Mouse (Mus musculus) liver, embryonic 14.5 days (tissue): ENCODE measurements around the gene Tenm2. TPM values are rescaled to one million over a fixed set of nuclear protein-coding genes. Genes with fewer than 3 reads are reported as not detected.

ENCODE experiments used
- ATAC-seq: fragments of 200-750 bp; cut with Nextera tagmentation; 2 replicates; pipeline ENCODE4 v1.8.0; 2017; ENCODE audit warnings: moderate number of reproducible peaks, mild to moderate bottlenecking, moderate library complexity; ENCODE audit not compliant: insufficient read depth
- DNase-seq, 3 experiments: peaks; one replicate each; pipeline ENCODE4 v3.0.0-alpha.2; 2012 to 2013; ENCODE audit warnings: low read depth in 3 of 3, low spot score in 3 of 3
- H3K27ac ChIP-seq: fragments of 300-500 bp; sonication (generic); 2 replicates; pipeline ENCODE4 v1.5.1; 2014; ENCODE audit warnings: moderate library complexity, mild to moderate bottlenecking, control low read depth, inconsistent platforms
- H3K27me3 ChIP-seq: fragments of 300-500 bp; sonication (generic); 2 replicates; pipeline ENCODE4 v1.6.1; 2014; ENCODE audit warnings: mild to moderate bottlenecking, low read length, moderate library complexity; ENCODE audit not compliant: control insufficient read depth, insufficient read depth
- H3K36me3 ChIP-seq: fragments of 300-500 bp; sonication (generic); replicated peaks from 2 replicates; pipeline ENCODE4 v1.6.1; 2014; ENCODE audit warnings: low read depth; ENCODE audit not compliant: control insufficient read depth, insufficient read depth
- H3K4me1 ChIP-seq, 2 experiments: fragments of 200-500 bp in 1 of 2; fragments of 300-500 bp in 1 of 2; sonication (generic) in 1 of 2; replicated peaks; 2 replicates each; pipeline ENCODE4 v1.6.1; 2012 to 2014; ENCODE audit warnings: antibody characterized with exemption in 1 of 2, inconsistent platforms in 1 of 2, low read length in 1 of 2; ENCODE audit not compliant: control insufficient read depth in 2 of 2, insufficient read depth in 2 of 2
- H3K4me2 ChIP-seq: fragments of 300-500 bp; sonication (generic); 2 replicates; pipeline ENCODE4 v1.6.1; 2014; ENCODE audit warnings: low read depth, mild to moderate bottlenecking, control low read depth, moderate library complexity
- H3K4me3 ChIP-seq, 2 experiments: fragments of 200-500 bp in 1 of 2; fragments of 300-500 bp in 1 of 2; sonication (generic) in 1 of 2; 2 replicates each; pipeline ENCODE4 v1.5.1; 2012 to 2014; ENCODE audit warnings: low read depth in 2 of 2, low read length in 2 of 2, mild to moderate bottlenecking in 2 of 2, control low read depth in 1 of 2, inconsistent platforms in 1 of 2, moderate library complexity in 1 of 2; ENCODE audit not compliant: insufficient read depth in 1 of 2
- H3K9ac ChIP-seq: fragments of 300-500 bp; sonication (generic); replicated peaks from 2 replicates; pipeline ENCODE4 v1.6.1; 2014; ENCODE audit warnings: mild to moderate bottlenecking, control low read depth, moderate library complexity
- H3K9me3 ChIP-seq: fragments of 300-500 bp; sonication (generic); 2 replicates; pipeline ENCODE4 v1.6.1; 2016; ENCODE audit warnings: low read length, mixed read lengths; ENCODE audit not compliant: control insufficient read depth
- CTCF ChIP-seq: IDR thresholded peaks from 2 replicates; pipeline ENCODE4 v1.5.1; 2016; ENCODE audit warnings: antibody characterized with exemption, low read depth, control low read depth
- EP300 ChIP-seq: IDR thresholded peaks from 2 replicates; pipeline ENCODE4 v1.6.1; 2016; ENCODE audit warnings: antibody characterized with exemption, low read depth
- WGBS: fragments of 180-500 bp; shearing (Covaris S2); extraction: QIAGEN DNeasy Blood & Tissue Kit; methylation state at CpG from one replicate; pipeline ENCODE4 v1.1.7; 2014; ENCODE audit not compliant: insufficient replicate concordance; 5-methylcytosine and 5-hydroxymethylcytosine counted together
- polyA plus RNA-seq, 2 experiments: library from polyadenylated mRNA; depleted of rRNA in 1 of 2; stranded (reverse) in 1 of 2; unstranded in 1 of 2; fragments of >200 nt; fragmentation: Nextera tagmentation in 1 of 2; extraction: Ambion mirVana in 1 of 2; gene quantifications; 2 replicates each; pipeline versions ENCODE4 v1.2.1 to v1.2.3; 2012 to 2014

Gene Tenm2
- polyA plus RNA-seq, 2 experiments = 0.06 TPM; not detected in 1

DNA sequence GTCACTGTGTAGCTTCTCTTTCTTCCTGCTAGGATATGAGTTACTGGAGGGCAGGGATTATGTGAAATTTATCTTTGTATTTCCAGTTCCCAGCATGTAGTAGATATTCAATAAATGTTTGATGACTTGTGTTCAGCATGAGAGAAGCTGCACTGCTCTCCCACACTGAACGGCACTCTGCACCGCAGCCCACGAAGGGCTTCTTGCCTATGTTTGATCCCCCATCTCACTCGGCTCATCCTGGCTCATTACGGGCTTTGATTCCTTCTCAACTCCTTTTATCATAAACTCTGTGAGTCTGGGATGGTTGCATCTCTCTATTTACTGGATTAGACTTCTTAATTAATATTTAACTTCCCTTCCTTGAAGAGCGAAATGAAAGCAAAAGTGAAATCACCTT is 388.3 kb downstream of the Tenm2 start:
- ATAC-seq (no peak), DNase-seq (no peak)
- TF ChIP-seq EP300 = no peak
- TF ChIP-seq CTCF = no peak
- WGBS = 71% methylated on average over 6 of the region's 6 CpGs
- Histone ChIP-seq H3K9ac (no peak overlapping the region), H3K36me3 (no peaks in the 10 kb centered on the region), H3K27me3 (no peaks in the 10 kb centered on the region), H3K9me3 (no peaks in the 10 kb centered on the region), H3K4me1 (no peaks in the 10 kb centered on the region), H3K27ac (no peak overlapping the region), H3K4me3 (no peak overlapping the region), H3K4me2 (no peak overlapping the region)

DNA sequence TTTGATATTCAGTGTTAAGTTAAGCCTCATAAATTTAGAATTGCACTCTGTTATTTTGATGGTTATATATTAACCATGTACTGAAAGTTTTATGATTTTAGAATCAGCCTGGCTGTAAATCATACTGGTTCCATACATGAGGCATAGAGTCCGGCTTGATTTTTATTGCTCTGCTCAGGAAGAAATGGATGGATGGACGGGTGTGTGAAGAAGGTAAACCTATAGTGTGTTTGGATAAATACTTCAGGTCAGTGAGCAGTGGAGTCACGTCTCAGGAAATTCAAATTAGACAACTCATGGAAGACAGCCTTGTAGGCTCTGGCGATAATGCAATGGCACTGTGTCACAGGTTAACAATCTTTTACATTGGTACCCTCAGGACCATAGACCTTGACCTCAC is 402.9 kb downstream of the Tenm2 start:
- Histone ChIP-seq H3K4me1 (no peaks in the 10 kb centered on the region), H3K36me3 (no peaks in the 10 kb centered on the region), H3K9me3 (no peaks in the 10 kb centered on the region), H3K9ac (no peak overlapping the region), H3K4me2 (no peak overlapping the region), H3K4me3 (no peak overlapping the region), H3K27ac (no peak overlapping the region), H3K27me3 (no peaks in the 10 kb centered on the region)
- WGBS = 58% methylated on average over 4 of the region's 4 CpGs
- no peak for ATAC-seq
- DNase-seq = no peak
- TF ChIP-seq EP300 = no peak
- no peak for TF ChIP-seq CTCF

DNA sequence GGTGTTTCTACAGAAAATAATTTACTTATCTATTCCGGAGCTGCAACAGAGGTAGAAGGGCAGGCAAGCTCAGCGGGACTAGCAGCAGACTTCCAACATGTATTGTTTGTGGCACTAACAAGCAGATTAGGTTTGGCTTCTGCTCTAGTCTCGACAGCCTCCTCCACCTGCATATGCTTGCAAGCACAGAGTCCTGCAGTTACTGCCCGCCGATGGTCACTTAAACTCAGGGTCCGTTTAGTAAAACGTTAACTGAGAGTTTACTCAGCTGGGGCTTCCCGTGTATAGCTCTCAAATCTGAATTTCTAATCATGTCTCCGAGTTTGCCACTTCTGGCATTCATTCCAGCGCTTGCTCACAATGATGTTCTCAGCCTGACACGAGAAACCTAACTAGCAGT is 404.3 kb downstream of the Tenm2 start:
- TF ChIP-seq CTCF (no peak), EP300 (no peak)
- 62% methylated on average over 11 of the region's 11 CpGs for WGBS
- ATAC-seq = no peak

DNA sequence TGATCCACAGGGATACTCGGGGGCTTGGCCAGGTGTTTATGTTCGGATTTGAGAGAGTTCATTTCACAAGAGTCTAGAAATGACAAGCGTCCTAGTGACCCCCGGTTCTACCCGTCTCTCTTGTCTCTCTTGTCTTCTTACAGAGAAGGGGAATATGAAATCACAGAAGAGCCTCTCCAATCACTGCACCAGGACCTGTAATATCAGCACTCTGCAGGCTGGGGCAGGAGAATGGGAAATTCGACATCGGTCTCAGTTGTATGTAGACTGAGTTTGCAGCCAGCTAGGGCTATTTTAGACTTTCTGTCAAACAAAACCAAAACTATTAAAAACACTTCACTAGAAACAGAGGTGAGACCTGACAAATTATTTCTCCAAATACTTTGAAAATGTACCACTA is 411.1 kb downstream of the Tenm2 start:
- Histone ChIP-seq H3K4me3 (no peak overlapping the region), H3K9ac (no peak overlapping the region), H3K27ac (no peak overlapping the region), H3K9me3 (no peaks in the 10 kb centered on the region), H3K36me3 (no peaks in the 10 kb centered on the region), H3K4me2 (no peak overlapping the region), H3K4me1 (no peaks in the 10 kb centered on the region), H3K27me3 (no peaks in the 10 kb centered on the region)
- DNase-seq (no peak), ATAC-seq (no peak)
- TF ChIP-seq EP300 (no peak), CTCF (no peak)
- WGBS = 34% methylated on average over 7 of the region's 7 CpGs

More for the DNA sequence above, 404.3 kb downstream of the Tenm2 start:
- no peak overlapping the region for H3K27ac ChIP-seq
- no peak overlapping the region for H3K4me2 ChIP-seq
- no peaks in the 10 kb centered on the region for H3K27me3 ChIP-seq
- H3K4me1 ChIP-seq = no peaks in the 10 kb centered on the region
- H3K9ac ChIP-seq = no peak overlapping the region
- DNase-seq = peak in 1 of 3 experiments; percentile 0
- no peaks in the 10 kb centered on the region for H3K36me3 ChIP-seq
- no peaks in the 10 kb centered on the region for H3K9me3 ChIP-seq
- H3K4me3 ChIP-seq = no peak overlapping the region

DNA sequence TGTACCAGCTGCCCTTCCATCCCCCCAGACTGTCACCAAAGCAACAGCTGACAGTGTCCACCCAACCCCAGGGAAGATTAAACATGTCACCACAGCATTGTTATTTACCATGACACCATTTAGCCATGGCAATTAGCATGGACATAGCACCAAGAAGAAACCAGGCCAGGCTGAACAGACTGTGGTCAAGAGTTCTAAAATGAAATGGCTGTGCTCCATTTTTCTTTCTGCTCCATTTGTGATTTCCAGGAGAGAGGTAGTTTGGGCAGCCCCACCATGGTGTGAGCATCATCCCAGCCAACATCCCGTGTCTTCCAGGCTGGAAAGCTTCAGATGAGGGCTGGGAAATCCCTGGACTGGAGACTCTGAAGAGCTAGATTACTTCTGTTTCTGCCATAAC is 431.1 kb downstream of the Tenm2 start:
- Histone ChIP-seq H3K27ac (no peak overlapping the region), H3K9me3 (no peaks in the 10 kb centered on the region), H3K4me2 (no peak overlapping the region), H3K4me1 (no peaks in the 10 kb centered on the region), H3K9ac (no peak overlapping the region), H3K36me3 (no peaks in the 10 kb centered on the region), H3K27me3 (no peaks in the 10 kb centered on the region), H3K4me3 (no peak overlapping the region)
- TF ChIP-seq CTCF (no peak), EP300 (no peak)
- ATAC-seq (no peak), DNase-seq (no peak)
- 30% methylated on average over 1 of the region's 1 CpGs for WGBS

DNA sequence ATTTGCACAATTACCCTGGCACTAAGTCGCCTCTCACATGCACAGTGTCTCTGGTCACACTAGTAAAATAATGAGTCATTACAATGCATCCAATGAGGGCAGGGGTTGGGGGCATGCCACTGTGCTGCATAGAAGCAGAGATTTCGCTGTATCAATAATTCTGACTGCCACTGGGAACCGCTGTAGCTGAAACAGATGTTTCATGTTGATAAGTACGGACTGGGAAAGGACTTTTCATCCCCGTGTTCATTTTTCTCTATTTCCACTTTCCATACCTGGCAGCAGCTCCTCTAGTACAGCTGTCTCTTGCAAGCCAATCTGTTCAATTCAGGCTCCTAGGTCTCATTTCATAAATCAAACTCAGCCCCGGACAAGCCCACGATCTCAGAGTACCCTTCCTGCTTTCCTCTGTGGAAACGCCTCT is 433.5 kb downstream of the Tenm2 start:
- WGBS = 53% methylated on average over 8 of the region's 8 CpGs
- no peak overlapping the region for H3K27ac ChIP-seq
- DNase-seq = no peak

More for the DNA sequence above, 433.5 kb downstream of the Tenm2 start:
- Histone ChIP-seq H3K36me3 (no peaks in the 10 kb centered on the region), H3K27me3 (no peaks in the 10 kb centered on the region), H3K4me3 (no peak overlapping the region), H3K9ac (no peak overlapping the region), H3K9me3 (no peaks in the 10 kb centered on the region), H3K4me1 (no peaks in the 10 kb centered on the region), H3K4me2 (no peak overlapping the region)
- no peak for ATAC-seq
- TF ChIP-seq EP300 (no peak), CTCF (no peak)
